Comparison of ENCODE assay signal across 8 mouse cellular contexts in the genomic region with DNA sequence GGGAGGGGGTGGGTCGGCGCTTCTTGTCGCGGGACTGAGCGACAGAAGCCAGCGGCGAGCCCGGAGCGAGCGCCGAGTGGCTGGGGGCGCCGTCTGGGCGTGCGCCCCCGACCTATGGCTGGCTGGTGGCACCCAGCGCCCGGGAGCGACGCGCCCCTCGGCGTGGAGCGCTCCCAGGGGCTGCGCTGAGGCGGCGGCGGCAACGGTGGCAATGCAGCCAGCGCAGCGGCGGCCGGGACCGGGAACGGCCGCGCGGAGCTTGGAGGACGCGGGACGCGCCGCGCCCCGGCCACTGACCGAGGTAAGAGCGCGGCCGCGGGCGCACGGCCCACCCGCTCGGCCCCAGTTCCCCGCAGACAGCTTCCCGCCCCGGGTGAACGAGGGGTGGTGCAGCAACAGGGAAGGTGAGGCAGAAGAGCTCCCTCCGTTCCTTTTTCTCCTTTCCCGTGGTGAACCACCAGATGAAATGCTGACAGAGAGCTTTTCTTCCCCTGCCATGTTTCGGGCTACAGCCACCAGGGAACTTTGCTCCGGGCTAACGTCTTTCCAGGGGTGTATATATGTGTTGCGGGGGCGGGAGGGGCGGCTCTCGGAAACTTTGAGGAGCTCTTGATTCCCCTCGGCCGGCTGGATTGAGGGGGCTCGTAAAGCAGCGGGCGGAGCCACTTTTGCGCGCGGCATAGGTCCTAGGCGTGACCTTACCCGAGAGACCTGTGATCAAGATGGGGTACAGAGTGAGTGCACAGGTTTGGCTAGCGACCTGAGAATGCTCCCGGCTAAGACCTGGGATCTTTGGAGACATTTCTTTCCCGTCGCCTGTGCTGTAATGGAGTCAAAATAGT. TPM values are rescaled to one million over a fixed set of nuclear protein-coding genes. Genes with fewer than 3 reads are reported as not detected.
A peak's percentile ranks its signal among the peaks of the same experiment; 100 is the strongest.
DNase-seq lines count a peak whose midpoint lies in the region; ATAC-seq lines count a peak whose summit lies in the region.

A gene (plus strand): TSS at position 15 of the 842 bp plus-strand sequence.

- H3K4me2 ChIP-seq in limb, embryonic 11.5 days (ENCODE audit: low read depth, severe bottlenecking): peak within 1 kb of the TSS; percentile 99
- peak within 1 kb of the TSS; percentile 95 for H3K4me2 ChIP-seq in stomach, embryonic 14.5 days (replicated peaks; ENCODE audit: low read depth, low read length)

- no peak for DNase-seq in left cerebral cortex, adult 8-10 months (ENCODE audit: low spot score in 2 of 2)
- no peak for DNase-seq in left cerebral cortex, adult 11 months (ENCODE audit: low spot score)
- peak; percentile 39 to 50 for DNase-seq in cerebellum, postnatal 36 days
- no peak for DNase-seq in heart, embryonic 10.5 days (ENCODE audit: low spot score)
- no peak for DNase-seq in limb, embryonic 11.5 days (ENCODE audit: low spot score)
- DNase-seq in thymus, adult 18-20 months: no peak
- no peak for DNase-seq in layer of hippocampus, postnatal 36 days

- peaks cover 62% of the 10 kb centered on the region for H3K4me1 ChIP-seq in heart, embryonic 10.5 days
- peaks cover 10% of the 10 kb centered on the region; the same call in 1 of the 2 replicates for H3K4me1 ChIP-seq in limb, embryonic 11.5 days (ENCODE audit: control insufficient read depth, insufficient read depth, low read length)
- no peaks in the 10 kb centered on the region for H3K4me1 ChIP-seq in stomach, embryonic 14.5 days (ENCODE audit: control insufficient read depth, insufficient read depth, low read length)

- peak within 1 kb of the TSS; percentile 87 for H3K27ac ChIP-seq in heart, embryonic 10.5 days
- no peak within 1 kb of the TSS for H3K27ac ChIP-seq in limb, embryonic 11.5 days (replicated peaks; ENCODE audit: low read depth, low read length)
- no peak within 1 kb of the TSS for H3K27ac ChIP-seq in stomach, embryonic 14.5 days (ENCODE audit: low read length)

- peak within 1 kb of the TSS; percentile 22; the same call in 1 of the 2 replicates for H3K9ac ChIP-seq in limb, embryonic 11.5 days (ENCODE audit: low read length)
- peak within 1 kb of the TSS; percentile 21; the same call in 1 of the 2 replicates for H3K9ac ChIP-seq in stomach, embryonic 14.5 days (replicated peaks; ENCODE audit: low read depth, low read length)

- no peaks in the 10 kb centered on the region for H3K36me3 ChIP-seq in heart, embryonic 10.5 days
- H3K36me3 ChIP-seq in limb, embryonic 11.5 days (ENCODE audit: control insufficient read depth, insufficient read depth, low read length): no peaks in the 10 kb centered on the region
- H3K36me3 ChIP-seq in stomach, embryonic 14.5 days (ENCODE audit: control insufficient read depth, insufficient read depth, low read length): no peaks in the 10 kb centered on the region

- peaks cover 96% of the 10 kb centered on the region for H3K27me3 ChIP-seq in heart, embryonic 10.5 days (ENCODE audit: insufficient read depth, poor library complexity, severe bottlenecking)
- H3K27me3 ChIP-seq in limb, embryonic 11.5 days (ENCODE audit: control insufficient read depth, insufficient read depth, low read length): peaks cover 49% of the 10 kb centered on the region
- peaks cover 51% of the 10 kb centered on the region for H3K27me3 ChIP-seq in stomach, embryonic 14.5 days (ENCODE audit: control insufficient read depth, insufficient read depth, low read length)

- H3K4me3 ChIP-seq in heart, embryonic 10.5 days: peak within 1 kb of the TSS; percentile 81
- H3K4me3 ChIP-seq in limb, embryonic 11.5 days (ENCODE audit: low read depth, low read length): peak within 1 kb of the TSS; percentile 60
- peak within 1 kb of the TSS; percentile 51 for H3K4me3 ChIP-seq in stomach, embryonic 14.5 days (ENCODE audit: low read depth, low read length)

- WGBS in heart, embryonic 10.5 days: under 1% methylated on average over 77 of the region's 81 CpGs
- WGBS in limb, embryonic 11.5 days: under 1% methylated on average over 81 of the region's 81 CpGs
- WGBS in stomach, embryonic 14.5 days: 1% methylated on average over 81 of the region's 81 CpGs

- no peaks in the 10 kb centered on the region for H3K9me3 ChIP-seq in heart, embryonic 10.5 days
- no peaks in the 10 kb centered on the region for H3K9me3 ChIP-seq in limb, embryonic 11.5 days (ENCODE audit: control insufficient read depth, low read length)
- no peaks in the 10 kb centered on the region for H3K9me3 ChIP-seq in stomach, embryonic 14.5 days (ENCODE audit: control insufficient read depth, low read depth, low read length)

- no peak for ATAC-seq in limb, embryonic 11.5 days (ENCODE audit: insufficient number of reproducible peaks, low FRiP score, low TSS enrichment, low read depth)
- ATAC-seq in stomach, embryonic 14.5 days (ENCODE audit: insufficient number of reproducible peaks, insufficient read depth, low FRiP score, low read depth): no peak

RNA-seq across cellular contexts. Expression of the gene that starts here (rescaled TPM):
- total RNA-seq in left cerebral cortex, adult 8-10 months (2022): 10 to 100 TPM; 15.1 to 19.8 (median 15.6) TPM
- polyA plus RNA-seq in heart, embryonic 10.5 days (2016; fragmentation: Nextera tagmentation; extraction: Ambion mirVana): 1.4 and 1.7 TPM in 2 replicates
- 0.08 TPM in 1 of 2 replicates, not detected in the other for polyA plus RNA-seq in limb, embryonic 11.5 days (2014; fragmentation: Nextera tagmentation; extraction: Ambion mirVana)
- polyA plus RNA-seq in stomach, embryonic 14.5 days (2014; fragmentation: Nextera tagmentation; extraction: Ambion mirVana): 0.77 and 1.5 TPM in 2 replicates
- total RNA-seq in layer of hippocampus, postnatal 36 days (2021): 1 to 10 TPM; 6.0 to 6.9 TPM

Comparison
In these comparisons a context has a peak if more than half of its experiments do, and no peak if none do; other contexts are left out.
1. DNase-seq: peak in cerebellum, postnatal 36 days (2 of 2); none in left cerebral cortex, adult 8-10 months (0 of 2), left cerebral cortex, adult 11 months (single experiment), heart, embryonic 10.5 days (single experiment), limb, embryonic 11.5 days (single experiment), thymus, adult 18-20 months (0 of 2) and layer of hippocampus, postnatal 36 days (0 of 2).
2. Peak in every context shown above with its lines, with median percentiles within 50 percentile points of each other: H3K4me3 ChIP-seq.